Mouse (Mus musculus) embryonic fibroblast, embryonic 13.5 days (primary cell): Measurements from ENCODE around the gene Hlx.

ENCODE experiments used
- CTCF ChIP-seq: IDR thresholded peaks from 2 replicates; pipeline ENCODE4 v1.5.1; 2011; ENCODE audit warnings: mild to moderate bottlenecking, control low read depth, low read length, moderate library complexity, borderline replicate concordance; ENCODE audit not compliant: insufficient read depth
- POLR2A ChIP-seq: IDR thresholded peaks from 2 replicates; pipeline ENCODE4 v1.6.1; 2011; ENCODE audit warnings: low read depth, mild to moderate bottlenecking, control low read depth, low read length, moderate library complexity

- TF ChIP-seq CTCF (no peak), POLR2A (no peak)
Measured at GRCm38 (mm10) chr1:184687512-184687911, 44.9 kb downstream of the Hlx start.
